Mouse (Mus musculus) midbrain, embryonic 10.5 days (tissue): ENCODE measurements around the gene Smok2a. TPM values are rescaled to one million over a fixed set of nuclear protein-coding genes. Genes with fewer than 3 reads are reported as not detected.
"Not testable (repeated sequence)": the region's sequence is repeated elsewhere in the genome, so short reads cannot be mapped to it uniquely, and the experiment has no call there.

Experiments used
- DNase-seq: peaks from one replicate; pipeline ENCODE4 v3.0.0-alpha.2; 2017; ENCODE audit warnings: low spot score
- H3K27ac ChIP-seq: fragments of 300-500 bp; sonication (generic); replicated peaks from 2 replicates; pipeline ENCODE4 v1.5.1; 2016; ENCODE audit warnings: mild to moderate bottlenecking
- H3K27me3 ChIP-seq: fragments of 300-500 bp; sonication (generic); 2 replicates; pipeline ENCODE4 v1.6.1; 2016; ENCODE audit warnings: low read depth, mild to moderate bottlenecking; ENCODE audit not compliant: poor library complexity, severe bottlenecking
- H3K36me3 ChIP-seq: fragments of 300-500 bp; sonication (generic); 2 replicates; pipeline ENCODE4 v1.6.1; 2016; ENCODE audit warnings: mild to moderate bottlenecking, moderate library complexity
- H3K4me1 ChIP-seq: fragments of 300-500 bp; sonication (generic); 2 replicates; pipeline ENCODE4 v1.6.1; 2016
- H3K4me3 ChIP-seq: fragments of 300-500 bp; sonication (generic); 2 replicates; pipeline ENCODE4 v1.5.1; 2016; ENCODE audit warnings: mild to moderate bottlenecking, moderate library complexity
- H3K9me3 ChIP-seq: fragments of 300-500 bp; sonication (generic); replicated peaks from 2 replicates; pipeline ENCODE4 v1.6.1; 2016; ENCODE audit warnings: mild to moderate bottlenecking
- WGBS: fragments of 180-500 bp; shearing (Covaris S2); methylation state at CpG from one replicate; pipeline ENCODE4 v1.1.7; 2016; 5-methylcytosine and 5-hydroxymethylcytosine counted together
- polyA plus RNA-seq: library from polyadenylated mRNA; unstranded; fragments of >200 nt; fragmentation: Nextera tagmentation; extraction: Ambion mirVana; gene quantifications from 2 replicates; pipeline ENCODE4 v1.2.1, GENCODE M21; 2016

Gene Smok2a
- polyA plus RNA-seq = not detected in 2 replicates

DNA sequence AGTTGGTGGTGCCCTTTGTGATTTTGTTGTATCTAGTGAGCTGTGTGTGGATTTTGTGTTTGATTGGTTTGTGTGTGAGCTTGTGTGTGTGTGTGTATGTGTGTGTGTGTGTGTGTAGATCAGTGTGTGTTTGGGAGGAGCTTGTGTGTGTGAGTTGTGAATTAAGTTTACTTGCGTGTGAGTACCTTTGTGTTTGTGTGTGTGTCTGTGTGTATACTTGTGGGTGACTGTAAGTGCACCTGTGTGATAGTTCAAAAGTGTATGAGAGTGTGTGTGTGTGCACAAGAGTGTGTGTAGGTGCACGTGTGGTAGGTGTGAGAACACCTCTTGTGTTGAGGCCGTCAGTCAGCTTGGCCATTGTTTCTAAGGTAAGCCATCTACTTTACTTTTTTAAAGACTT, at the start of gene Smok2a:
Gene Smok2a (plus strand): TSS at position 301 of the 400 bp plus-strand sequence.
- no peak for DNase-seq
- Histone ChIP-seq H3K9me3 (peaks cover 96% of the 10 kb centered on the region), H3K4me1 (no peaks in the 10 kb centered on the region), H3K27ac (no peak within 1 kb of the TSS), H3K36me3 (no peaks in the 10 kb centered on the region), H3K4me3 (no peak within 1 kb of the TSS), H3K27me3 (no peaks in the 10 kb centered on the region)
- WGBS = 87% methylated on average over 3 of the region's 3 CpGs

DNA sequence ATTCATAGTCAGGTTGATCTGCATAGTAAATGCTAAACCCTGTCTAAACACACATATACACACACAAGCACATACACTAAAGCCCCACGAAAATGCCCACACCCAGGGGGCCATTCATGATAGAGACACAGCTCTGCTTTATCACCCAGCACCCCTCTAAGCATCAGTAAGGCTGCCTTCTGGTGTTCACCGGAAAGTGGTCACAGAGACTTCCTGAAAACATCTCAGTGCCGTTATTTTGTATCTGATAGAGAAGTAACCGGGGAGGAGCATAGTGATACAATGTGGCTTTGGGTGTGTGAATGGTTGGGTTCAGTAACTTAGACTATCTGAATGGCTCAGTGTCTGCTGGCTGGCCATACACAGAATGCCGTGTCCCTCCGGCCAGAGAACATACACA, 47.4 kb upstream of the Smok2a start:
- H3K4me1 ChIP-seq, H3K27me3 ChIP-seq, H3K27ac ChIP-seq, H3K4me3 ChIP-seq, H3K36me3 ChIP-seq, DNase-seq: not testable (repeated sequence)
- peaks cover 12% of the 10 kb centered on the region for H3K9me3 ChIP-seq
- 86% methylated on average over 6 of the region's 6 CpGs for WGBS

DNA sequence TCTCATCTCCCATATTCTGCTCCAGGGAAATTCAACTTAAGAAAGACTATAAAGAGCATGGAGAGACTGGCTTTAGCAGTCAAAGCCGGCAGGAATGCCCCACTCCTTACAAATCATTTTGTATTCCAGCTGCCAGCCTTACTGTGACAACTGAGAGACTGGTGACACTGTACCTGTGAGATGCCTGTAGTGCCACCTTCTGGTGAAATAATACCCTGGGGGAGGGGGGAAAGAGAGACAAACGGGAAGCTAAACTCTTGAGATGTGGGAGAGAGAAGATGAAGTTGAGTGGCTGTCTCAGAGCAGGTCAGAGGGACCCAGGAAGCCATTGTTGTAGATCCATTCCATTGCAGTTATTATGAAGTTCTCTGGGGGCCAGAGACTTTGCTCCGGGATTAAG, 47.0 kb upstream of the Smok2a start:
- H3K36me3 ChIP-seq, H3K27me3 ChIP-seq, H3K27ac ChIP-seq, H3K4me3 ChIP-seq, H3K4me1 ChIP-seq, DNase-seq: not testable (repeated sequence)
- 66% methylated on average over 2 of the region's 3 CpGs for WGBS
- H3K9me3 ChIP-seq = peaks cover 16% of the 10 kb centered on the region

DNA sequence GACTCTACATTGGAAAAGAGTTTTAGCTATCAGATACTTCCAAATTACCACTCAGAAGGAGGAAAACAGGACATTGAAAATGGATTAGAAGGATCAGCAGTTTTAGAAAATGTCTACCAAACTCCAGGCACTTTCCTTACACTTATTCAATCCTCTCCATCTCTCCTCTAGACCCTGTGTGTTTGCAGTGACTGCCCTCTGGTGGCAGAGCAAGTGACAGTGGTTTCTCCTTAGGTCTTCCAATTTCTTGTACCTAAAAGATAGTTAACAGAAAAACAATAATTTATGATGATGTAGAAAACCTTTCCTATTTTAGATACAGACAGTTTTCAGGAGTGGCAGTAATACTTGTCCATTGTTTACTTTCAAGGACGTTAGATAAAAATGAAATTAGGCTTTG, 45.4 kb upstream of the Smok2a start:
- H3K27ac ChIP-seq, H3K4me3 ChIP-seq, H3K4me1 ChIP-seq, H3K27me3 ChIP-seq, DNase-seq, H3K36me3 ChIP-seq: not testable (repeated sequence)
- peaks cover 22% of the 10 kb centered on the region for H3K9me3 ChIP-seq
- 60% methylated on average over 1 of the region's 1 CpGs for WGBS

DNA sequence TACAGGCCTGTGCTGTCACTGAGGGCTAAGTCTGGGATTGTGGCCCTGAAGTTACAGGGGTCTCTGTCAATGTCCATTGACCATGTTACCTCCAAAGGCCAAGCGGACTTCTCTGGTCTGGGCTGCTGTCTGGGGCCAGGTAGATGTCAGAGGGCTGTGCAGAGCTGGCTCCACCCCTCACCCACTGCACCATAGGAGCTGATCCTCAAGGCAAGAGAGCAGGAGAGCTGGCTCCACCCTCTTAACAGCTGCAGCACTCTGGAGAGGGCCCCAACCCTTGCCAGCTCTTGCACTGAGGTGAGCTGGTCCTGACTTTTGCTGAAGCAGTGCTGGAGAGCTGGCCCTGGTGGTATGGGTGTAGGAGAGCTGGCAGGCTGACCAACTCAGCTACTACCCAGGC, 43.2 kb upstream of the Smok2a start:
- not testable (repeated sequence) for H3K27me3 ChIP-seq, H3K27ac ChIP-seq, H3K4me1 ChIP-seq, DNase-seq, H3K4me3 ChIP-seq, H3K36me3 ChIP-seq
- 63% methylated on average over 1 of the region's 1 CpGs for WGBS
- H3K9me3 ChIP-seq = peaks cover 43% of the 10 kb centered on the region

DNA sequence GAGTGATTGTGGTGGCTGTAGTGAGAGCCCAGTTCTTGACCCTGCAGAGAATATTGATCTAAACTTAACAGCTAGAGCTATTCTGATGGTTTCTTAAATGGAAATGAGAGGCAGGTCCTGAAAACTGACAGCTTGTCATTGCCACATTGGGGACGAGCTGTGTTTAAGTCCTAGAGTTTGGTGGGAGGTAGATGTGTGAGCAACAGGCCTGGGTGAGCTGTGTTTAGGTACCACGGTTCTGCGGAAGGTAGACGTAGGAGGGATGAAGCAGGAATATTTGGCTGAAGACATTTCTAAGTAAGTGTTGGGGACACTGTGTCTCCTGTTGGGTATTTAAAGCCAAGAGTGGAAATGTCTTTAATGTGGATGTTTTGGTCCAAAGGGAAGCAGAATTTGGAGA, 42.0 kb upstream of the Smok2a start:
- DNase-seq, H3K4me1 ChIP-seq, H3K36me3 ChIP-seq, H3K4me3 ChIP-seq, H3K27me3 ChIP-seq, H3K27ac ChIP-seq: not testable (repeated sequence)
- 88% methylated on average over 4 of the region's 4 CpGs for WGBS
- H3K9me3 ChIP-seq = peaks cover 51% of the 10 kb centered on the region

DNA sequence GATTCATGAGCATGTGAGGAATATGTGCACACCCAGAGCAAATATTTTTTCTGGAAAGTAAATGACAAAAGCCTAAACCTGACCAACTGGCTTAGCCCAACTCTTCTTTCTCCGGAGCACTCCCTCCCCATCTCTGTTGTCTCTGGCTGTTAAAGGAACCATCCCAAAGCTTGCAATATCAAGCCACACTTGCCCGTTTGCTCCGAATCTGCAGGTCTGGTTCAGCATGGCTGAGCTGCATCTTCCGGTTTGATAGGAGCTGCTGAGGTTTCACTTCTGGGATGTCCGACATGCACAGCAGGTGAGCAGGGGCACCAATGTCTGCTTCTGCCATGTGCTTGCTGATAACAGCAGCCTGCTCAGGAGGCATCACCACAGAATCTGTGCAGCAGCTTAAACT, 40.5 kb upstream of the Smok2a start:
- WGBS = 93% methylated on average over 5 of the region's 5 CpGs
- H3K27ac ChIP-seq, DNase-seq, H3K36me3 ChIP-seq, H3K4me3 ChIP-seq, H3K27me3 ChIP-seq, H3K4me1 ChIP-seq: not testable (repeated sequence)
- peaks cover 60% of the 10 kb centered on the region for H3K9me3 ChIP-seq

DNA sequence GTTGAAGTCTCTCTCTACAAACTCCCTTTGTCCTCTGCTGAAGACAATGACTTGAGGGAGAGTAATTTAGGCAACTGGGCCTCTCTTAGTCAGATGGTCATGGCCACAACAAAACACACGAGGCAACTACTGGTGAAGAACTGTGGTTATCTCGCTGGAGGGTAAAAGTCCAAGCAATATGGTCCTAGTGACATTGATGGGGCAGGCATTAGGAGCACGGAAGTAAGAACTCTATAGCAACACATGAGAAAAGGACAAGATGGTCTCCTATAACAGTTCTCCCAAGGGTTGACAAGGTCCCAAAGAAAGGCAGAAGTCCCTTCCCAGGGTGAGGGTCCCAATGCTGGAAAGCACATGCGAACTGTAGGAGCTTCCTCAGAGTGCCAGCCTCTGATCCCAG, 38.3 kb upstream of the Smok2a start:
- H3K9me3 ChIP-seq = peaks cover 78% of the 10 kb centered on the region
- not testable (repeated sequence) for H3K27me3 ChIP-seq, DNase-seq, H3K4me3 ChIP-seq, H3K27ac ChIP-seq, H3K4me1 ChIP-seq, H3K36me3 ChIP-seq
- 79% methylated on average over 3 of the region's 4 CpGs for WGBS

DNA sequence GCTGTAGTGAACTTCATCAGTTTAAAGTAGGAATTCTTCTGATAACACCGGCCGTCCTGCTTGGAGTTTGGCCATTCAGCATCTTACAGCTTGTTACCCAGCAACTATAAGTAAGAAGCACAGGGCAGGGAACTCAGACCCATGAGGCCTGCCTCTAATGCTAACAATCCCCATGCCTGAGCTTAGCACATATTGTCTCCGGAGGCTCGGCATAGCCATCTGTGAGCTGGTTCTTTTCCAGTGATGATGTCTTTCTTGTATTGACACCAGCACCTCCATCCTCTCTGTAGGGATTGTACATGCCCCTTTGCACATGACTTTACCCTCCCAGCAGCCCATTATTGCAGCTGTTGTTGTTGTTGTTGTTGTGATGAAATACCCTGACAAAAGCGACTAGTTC, 36.5 kb upstream of the Smok2a start:
- not testable (repeated sequence) for H3K4me3 ChIP-seq, DNase-seq, H3K27ac ChIP-seq, H3K4me1 ChIP-seq, H3K36me3 ChIP-seq, H3K27me3 ChIP-seq
- peaks cover 77% of the 10 kb centered on the region for H3K9me3 ChIP-seq
- 95% methylated on average over 5 of the region's 5 CpGs for WGBS

DNA sequence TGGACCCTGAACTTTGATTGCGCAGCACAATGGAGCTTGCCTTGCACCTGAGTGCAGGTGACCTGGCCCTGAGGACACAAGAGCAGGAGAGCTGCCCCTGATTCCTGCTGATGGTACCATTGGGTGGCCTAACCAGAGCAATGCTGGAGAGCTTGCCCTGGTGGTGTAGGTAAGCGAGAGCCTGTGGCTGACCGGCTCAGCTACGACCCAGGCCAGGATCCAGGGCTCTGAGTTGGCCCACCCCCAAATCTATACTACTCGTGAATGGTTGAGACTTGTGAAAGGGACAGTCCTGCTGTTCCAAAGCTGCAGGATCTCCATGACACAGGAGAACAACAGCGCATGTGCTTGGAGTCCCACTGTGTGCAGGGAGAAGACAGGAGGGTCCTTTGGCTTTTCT, 34.4 kb upstream of the Smok2a start:
- not testable (repeated sequence) for DNase-seq, H3K36me3 ChIP-seq, H3K4me1 ChIP-seq, H3K4me3 ChIP-seq, H3K27ac ChIP-seq, H3K27me3 ChIP-seq
- WGBS = 86% methylated on average over 6 of the region's 6 CpGs
- peaks cover 74% of the 10 kb centered on the region for H3K9me3 ChIP-seq

DNA sequence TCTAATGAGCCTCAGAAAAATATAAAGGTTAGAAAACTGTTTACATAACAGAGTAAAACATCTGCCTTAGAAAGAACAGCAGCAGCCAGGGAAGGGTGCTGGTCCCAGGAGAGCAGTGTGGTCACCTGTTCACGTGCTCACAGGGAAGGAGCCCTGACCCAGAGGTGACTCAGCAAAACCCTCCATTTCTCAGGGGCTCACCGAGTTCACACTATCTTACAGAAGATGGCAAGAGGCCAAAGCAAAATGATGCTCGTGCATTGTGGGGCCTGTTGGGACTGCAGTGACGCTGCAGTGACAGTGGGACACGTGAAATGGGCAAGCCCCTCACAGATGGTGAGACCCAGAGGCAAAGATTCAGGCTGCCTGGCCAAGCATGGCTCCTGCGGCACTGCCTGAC, 33.4 kb upstream of the Smok2a start:
- not testable (repeated sequence) for H3K4me1 ChIP-seq, H3K27ac ChIP-seq, DNase-seq, H3K4me3 ChIP-seq, H3K27me3 ChIP-seq, H3K36me3 ChIP-seq
- 77% methylated on average over 6 of the region's 6 CpGs for WGBS
- peaks cover 74% of the 10 kb centered on the region for H3K9me3 ChIP-seq

DNA sequence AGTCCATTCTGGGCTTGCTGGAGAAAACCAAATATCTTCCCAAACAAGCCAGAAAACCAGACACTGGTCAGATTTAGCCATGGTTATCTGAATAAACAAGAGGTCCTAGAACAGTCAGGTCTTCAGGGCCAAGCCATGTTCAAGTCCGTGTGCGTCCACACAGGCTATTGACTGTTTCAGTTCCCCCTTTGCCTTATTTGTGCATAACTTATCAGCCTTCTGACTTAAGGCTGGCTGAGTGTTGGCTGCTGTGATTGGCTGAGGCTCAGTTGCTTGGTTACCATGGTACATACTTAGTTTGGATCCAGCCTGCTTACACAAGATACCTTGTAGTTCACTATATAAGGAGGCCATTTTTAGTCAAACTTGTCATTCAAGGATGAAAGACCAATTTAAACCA, 32.1 kb upstream of the Smok2a start:
- peaks cover 78% of the 10 kb centered on the region for H3K9me3 ChIP-seq
- not testable (repeated sequence) for H3K4me3 ChIP-seq, H3K27ac ChIP-seq, H3K36me3 ChIP-seq, DNase-seq, H3K4me1 ChIP-seq, H3K27me3 ChIP-seq
- WGBS = 86% methylated on average over 2 of the region's 2 CpGs

DNA sequence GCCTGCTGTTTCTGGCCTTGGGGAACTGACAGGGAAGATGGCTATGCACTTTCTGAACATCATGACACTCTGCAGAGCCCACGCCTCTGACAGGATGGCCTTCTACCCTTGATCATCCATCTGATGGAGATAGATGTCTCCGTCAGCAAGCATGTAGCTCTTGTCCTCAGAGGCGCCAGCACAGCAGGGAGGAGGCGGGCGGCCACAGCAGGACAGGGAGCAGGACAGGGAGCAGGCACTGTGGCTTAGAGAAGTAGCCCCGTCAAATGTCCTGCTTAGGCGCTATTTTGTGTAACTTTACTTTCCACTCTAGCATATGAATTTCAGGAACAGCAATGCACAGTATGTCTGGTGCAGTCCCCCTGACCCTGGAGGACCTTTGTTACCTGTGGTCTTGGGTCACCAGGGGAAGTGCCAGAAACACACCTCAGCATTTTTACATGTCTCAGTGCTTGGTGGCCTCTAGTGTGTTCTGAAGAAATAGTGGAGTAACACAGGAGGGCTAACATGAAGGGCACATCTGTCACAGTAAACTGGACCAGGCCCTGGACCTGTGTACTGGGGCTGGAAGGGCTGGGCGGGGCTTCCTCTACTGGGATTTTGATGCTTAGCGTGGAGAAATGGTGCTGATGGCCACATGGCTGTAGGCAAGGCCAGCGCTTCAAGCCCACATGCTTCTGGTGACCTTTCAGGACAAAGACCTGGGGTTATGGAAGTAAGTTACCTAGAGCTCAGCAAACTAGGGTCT, 30.0 kb upstream of the Smok2a start:
- 86% methylated on average over 10 of the region's 10 CpGs for WGBS
- H3K4me3 ChIP-seq = not testable (repeated sequence)
- peaks cover 82% of the 10 kb centered on the region for H3K9me3 ChIP-seq

DNA sequence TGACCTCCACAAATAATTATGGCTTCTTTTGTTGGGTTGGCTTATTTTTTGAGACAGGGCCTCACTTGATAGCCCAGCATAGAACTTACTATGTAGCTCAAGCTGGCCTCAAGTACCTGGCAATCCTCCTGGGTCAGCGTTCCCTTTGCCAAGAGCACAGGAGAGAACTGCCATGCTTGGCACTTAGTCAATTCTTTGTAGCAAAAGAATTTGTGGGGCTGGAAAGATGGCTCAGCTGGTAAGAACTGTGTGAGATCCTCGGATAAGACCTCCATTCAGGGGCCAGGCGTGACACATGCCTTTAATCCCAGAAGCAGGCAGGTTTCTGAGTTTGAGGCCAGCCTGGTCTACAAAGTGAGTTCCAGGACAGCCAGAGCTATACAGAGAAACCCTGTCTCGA, 24.5 kb upstream of the Smok2a start:
- H3K27ac ChIP-seq, DNase-seq, H3K27me3 ChIP-seq, H3K36me3 ChIP-seq, H3K4me3 ChIP-seq, H3K4me1 ChIP-seq: not testable (repeated sequence)
- H3K9me3 ChIP-seq = peaks cover 85% of the 10 kb centered on the region
- WGBS = 69% methylated on average over 4 of the region's 4 CpGs

More for the DNA sequence above, 30.0 kb upstream of the Smok2a start:
- DNase-seq, H3K4me1 ChIP-seq, H3K36me3 ChIP-seq, H3K27ac ChIP-seq, H3K27me3 ChIP-seq: not testable (repeated sequence)
